Mouse (Mus musculus): ENCODE measurements around the gene Usp22.

Usp22 gene

DNA sequence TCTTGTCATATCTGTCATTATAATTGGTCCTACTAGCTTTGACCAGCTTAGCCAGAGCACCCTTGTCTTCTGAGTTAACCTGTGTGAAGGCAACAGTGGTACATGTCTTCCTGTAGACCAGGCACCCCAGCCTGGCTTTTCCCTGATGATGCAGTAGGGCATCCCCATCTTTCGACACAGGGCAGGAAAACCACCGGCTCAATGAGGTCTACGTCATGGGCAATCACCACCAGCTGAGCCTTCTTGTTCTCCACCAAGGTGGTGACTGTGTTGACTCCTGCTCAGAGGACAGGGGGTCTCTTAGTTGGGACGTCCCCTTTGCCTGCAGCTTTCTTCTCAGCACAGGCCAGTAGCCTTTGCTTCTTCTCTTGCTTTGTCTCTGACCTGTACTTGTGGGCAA, 44.2 kb downstream of the Usp22 start:
- ChIA-PET POLR2A (interaction anchor here in 2 of 4 experiments (0.6 to 2.1 kb wide), 6 partner anchors 10 to 45 kb away, joined by 3 to 7 read pairs (median 3); partner anchors contain the start of gene Usp22 (in 2 of the 2)), CTCF (interaction anchor here in 3 of 4 experiments (0.6 to 1.5 kb wide), 3 partner anchors 16 to 65 kb away, joined by 6 to 8 read pairs (median 6); no protein-coding TSS in a partner anchor)

DNA sequence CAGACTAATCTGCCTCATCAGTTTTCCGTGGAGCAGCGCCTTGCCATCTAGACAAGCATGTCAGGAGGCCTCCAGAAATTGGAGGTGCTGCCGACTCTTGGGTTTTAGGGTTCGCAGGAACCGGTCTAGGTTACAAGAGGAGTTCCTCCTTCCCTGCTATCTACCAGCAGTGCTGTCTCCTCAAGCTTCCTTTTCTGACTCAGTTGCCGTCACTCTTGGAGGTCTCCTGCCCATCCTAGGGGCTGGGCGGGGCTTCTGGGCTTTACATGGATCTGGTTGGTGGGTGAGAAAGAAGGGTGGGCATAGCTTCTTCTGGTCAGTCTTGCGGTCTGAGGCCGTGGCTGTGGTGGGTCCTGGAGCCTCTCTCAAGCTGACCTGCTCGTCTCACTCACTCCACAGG, 45.5 kb downstream of the Usp22 start:
- ChIA-PET CTCF (interaction anchor here (0.7 to 1.7 kb wide), 9 partner anchors 9 to 1188 kb away, joined by 3 to 10 read pairs (median 5); no protein-coding TSS in a partner anchor), POLR2A (interaction anchor here (0.6 to 2.1 kb wide), 9 partner anchors 9 to 809 kb away, joined by 3 to 7 read pairs (median 4); partner anchors contain the start of genes Usp22 (in 2 of the 4) and Shmt1 (in 1 of the 4))

DNA sequence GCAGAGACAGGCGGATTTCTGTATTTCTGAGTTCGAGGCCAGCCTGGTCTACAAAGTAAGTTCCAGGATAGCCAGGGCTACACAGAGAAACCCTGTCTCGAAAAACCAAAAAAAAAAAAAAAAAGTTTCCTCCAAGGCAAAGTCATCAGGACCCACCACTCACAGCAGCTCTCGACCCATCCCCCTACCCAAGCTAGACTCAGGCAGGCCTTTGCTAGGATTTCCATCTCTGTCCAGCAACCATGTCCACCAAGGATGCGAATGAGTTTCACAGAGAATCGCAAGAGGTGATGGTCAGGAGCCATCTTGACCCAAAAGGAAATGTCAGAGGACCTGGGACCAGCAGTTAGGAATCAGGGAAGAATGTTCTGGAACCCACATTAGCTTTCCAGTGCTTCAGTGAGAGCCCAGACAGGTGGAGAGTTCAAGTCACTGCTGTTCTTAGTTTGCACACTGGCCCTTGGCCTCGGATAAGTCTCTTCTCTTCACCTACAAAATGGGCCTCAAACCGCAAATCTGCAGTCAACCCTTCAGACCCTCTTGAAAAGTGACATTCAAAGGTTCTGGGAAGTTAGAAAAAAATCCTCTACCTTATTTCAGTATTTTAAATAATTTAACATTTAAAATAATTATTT, 47.3 kb downstream of the Usp22 start:
- ChIA-PET CTCF (interaction anchor here in 2 of 4 experiments (0.7 to 1.2 kb wide), 2 partner anchors 16 to 221 kb away, joined by 3 to 4 read pairs; no protein-coding TSS in a partner anchor), POLR2A (interaction anchor here in 2 of 4 experiments (0.6 to 1.1 kb wide), 3 partner anchors 26 to 683 kb away, joined by 3 to 5 read pairs (median 3); no protein-coding TSS in a partner anchor)

DNA sequence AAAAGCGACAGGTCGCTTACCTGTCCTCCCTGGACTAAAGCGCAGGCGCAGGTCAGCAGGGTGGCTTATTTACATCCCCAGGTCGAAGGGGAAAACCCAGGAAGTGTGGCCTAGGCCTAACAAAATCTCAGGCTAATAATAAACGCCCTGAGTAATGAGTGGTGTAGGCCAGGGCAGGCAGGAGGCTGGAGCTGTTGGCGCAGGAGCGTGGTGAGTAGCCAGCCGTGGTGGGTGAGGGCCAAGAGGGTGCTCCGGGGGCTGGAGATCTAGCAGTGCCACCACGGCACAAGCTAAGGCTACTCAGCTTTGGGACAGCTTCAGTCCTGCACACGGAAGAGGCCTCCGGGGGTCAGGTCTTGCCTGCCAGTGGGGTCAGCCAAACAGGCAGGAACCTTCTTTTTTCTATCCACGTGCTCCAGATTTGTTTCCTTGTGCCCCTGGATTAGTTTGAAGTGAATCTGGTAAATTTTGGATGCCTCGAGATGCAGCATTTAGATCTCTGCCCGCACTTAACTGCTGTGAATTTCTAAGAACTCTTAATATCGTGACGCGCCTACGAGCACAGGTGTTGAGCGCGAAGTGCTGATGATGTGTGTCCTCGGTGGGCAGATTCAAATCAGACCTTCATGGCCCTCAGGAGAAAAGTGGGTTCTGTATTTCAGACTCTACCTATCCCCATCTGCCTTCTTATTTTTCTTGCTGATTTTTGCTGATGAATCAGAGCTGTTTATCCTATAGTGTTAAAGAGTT, 48.1 kb downstream of the Usp22 start, which contains the start of gene Tnfrsf13b:
Tnfrsf13b (plus strand) TSS at position 150 of the 750 bp plus-strand sequence.
- ChIA-PET CTCF (interaction anchor here in 2 of 4 experiments (0.7 to 1.2 kb wide), 2 partner anchors 17 to 220 kb away, joined by 3 to 4 read pairs; no protein-coding TSS in a partner anchor), POLR2A (interaction anchor here in 2 of 4 experiments (0.6 to 1.0 kb wide), 3 partner anchors 10 to 684 kb away, joined by 3 to 5 read pairs (median 3); no protein-coding TSS in a partner anchor)

DNA sequence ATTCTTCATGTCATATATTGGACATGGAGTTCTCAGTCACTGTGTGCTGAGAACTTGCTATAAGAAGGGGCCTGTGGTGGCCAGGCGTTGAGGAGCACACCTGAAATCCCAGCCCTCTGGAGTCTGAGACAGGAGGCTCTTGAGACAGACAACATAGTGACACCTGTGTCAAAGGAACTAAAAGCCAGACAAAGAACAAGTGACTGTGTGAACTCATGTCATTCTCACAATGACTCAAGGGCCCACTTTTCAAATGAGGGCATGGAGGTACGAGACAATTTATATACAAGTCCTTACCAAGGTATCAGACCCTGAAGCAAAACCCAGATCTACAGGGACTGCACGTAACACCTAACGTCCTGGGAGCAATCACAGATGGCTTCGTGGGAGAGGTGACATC, 48.9 kb downstream of the Usp22 start:
- CTCF ChIA-PET, result no interaction called here
- POLR2A ChIA-PET, result interaction anchor here in 1 of 4 experiments (1.3 kb wide), 1 partner anchor 12 kb away, joined by 3 read pairs; no protein-coding TSS in a partner anchor

DNA sequence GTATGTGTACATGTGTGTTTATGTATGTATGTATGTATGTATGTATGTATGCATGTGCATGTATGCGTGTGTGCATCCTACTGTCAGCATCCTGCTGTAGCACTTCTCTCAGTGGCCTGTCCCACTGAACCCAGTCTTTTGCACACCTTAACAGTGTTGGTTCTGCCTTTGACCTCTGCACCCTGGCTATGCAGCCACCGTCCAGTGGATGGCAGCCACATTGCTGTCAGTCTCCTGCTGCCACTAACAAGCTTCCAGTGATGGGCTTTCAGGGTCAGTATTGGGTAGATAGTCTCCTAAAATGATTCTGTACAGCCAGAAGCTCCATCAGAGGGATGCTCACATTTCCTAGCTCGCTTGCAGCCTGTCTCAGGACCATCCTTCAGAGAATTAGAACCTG, 51.0 kb downstream of the Usp22 start:
- ChIA-PET CTCF (no interaction called here), POLR2A (interaction anchor here in 1 of 4 experiments (0.6 to 0.9 kb wide), 2 partner anchors 8 to 196 kb away, joined by 3 to 4 read pairs; no protein-coding TSS in a partner anchor)

DNA sequence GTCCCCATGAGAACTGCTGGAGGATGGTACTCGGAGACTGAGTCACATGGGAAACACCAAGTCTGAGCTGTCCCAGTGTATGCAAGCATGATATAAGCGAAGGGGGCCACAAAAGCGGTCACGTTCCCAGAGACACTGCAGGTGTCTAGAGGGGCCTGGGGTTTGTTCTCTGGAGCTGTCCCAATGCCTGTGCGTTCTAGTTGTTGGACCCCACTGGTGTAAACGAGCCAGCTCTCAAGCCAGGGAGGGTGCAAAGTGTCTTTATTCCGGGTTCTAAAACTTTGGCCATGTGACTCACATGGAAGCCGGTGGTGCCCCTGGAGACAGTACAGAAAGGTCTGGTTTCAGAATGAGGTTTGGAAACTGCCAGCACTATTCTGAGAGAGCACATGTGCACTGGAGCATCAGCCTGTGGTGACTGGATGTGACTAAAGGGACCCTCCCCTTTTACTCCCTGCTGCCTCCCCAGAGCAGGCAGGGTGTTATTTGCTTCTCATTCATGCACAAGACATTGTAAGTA, 52.0 kb downstream of the Usp22 start:
- CTCF ChIA-PET, result interaction anchor here in 3 of 4 experiments (0.5 to 1.0 kb wide), 3 partner anchors 15 to 497 kb away, joined by 3 to 4 read pairs (median 3); no protein-coding TSS in a partner anchor

DNA sequence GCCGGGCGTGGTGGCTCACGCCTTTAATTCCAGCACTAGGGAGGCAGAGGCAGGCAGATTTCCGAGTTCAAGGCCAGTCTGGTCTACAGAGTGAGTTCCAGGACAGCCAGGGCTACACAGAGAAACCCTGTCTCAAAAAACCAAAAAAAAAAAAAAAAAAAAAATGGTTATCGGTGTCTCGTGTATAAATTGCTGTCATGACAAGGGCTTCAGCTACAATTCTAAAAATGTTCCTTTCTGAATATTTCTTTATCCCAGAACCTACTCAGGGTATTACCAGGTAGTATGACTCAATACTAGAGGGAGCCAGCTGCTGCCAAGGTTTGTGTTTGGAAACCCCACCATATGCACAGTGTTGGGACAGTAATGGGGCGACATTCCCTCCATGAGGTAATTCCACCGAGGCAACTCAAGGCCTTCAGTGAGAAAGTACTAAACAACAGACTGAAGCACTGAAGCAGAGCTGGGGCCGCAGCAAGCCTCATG, 52.5 kb downstream of the Usp22 start:
- ChIA-PET CTCF (interaction anchor here in 3 of 4 experiments (0.7 to 1.0 kb wide), 3 partner anchors 15 to 24 kb away, joined by 3 to 4 read pairs (median 3); no protein-coding TSS in a partner anchor), POLR2A (interaction anchor here in 1 of 4 experiments (0.9 to 1.4 kb wide), 2 partner anchors 10 to 52 kb away, joined by 3 read pairs; partner anchors contain the start of gene Usp22)

More for the DNA sequence above, 52.0 kb downstream of the Usp22 start:
- POLR2A ChIA-PET, result interaction anchor here in 2 of 4 experiments (0.7 to 1.4 kb wide), 2 partner anchors 46 to 52 kb away, joined by 3 to 4 read pairs; partner anchors contain the start of gene Usp22 (in 1 of the 2)

DNA sequence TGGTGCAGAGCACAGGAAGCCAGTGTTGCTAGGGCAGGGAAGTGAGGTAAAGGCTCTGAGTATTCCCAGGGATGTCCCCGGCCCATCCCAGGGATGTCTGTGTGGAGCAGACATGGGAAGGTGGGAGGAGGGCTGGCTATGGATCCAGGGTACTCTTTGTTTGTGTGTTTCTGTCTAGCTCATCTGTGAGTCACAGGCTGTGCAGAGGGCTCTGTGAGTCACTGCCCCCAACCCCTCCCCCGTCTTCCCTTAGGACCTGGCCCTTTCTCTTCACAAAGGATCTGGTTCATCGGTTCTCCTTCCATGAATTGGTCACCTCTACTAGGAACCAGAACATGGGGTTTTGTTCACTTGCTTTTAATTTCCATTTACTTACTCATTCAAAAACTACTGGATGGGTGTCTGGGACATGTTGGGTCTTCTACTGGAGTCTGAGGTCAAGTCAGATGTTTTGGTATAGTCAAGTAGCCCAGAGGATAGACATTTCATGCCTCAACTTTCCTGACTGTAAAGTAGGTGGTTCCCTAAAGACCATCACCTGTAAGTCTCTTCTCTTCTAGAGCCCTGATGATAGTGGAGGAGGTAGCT, 54.8 kb downstream of the Usp22 start:
- ChIA-PET CTCF (interaction anchor here in 3 of 4 experiments (0.5 to 2.4 kb wide), 4 partner anchors 14 to 309 kb away, joined by 3 to 8 read pairs (median 5); partner anchors contain the start of gene Shmt1 (in 1 of the 3)), POLR2A (interaction anchor here in 2 of 4 experiments (0.8 to 1.5 kb wide), 2 partner anchors 9 to 10 kb away, joined by 3 to 4 read pairs; no protein-coding TSS in a partner anchor)

DNA sequence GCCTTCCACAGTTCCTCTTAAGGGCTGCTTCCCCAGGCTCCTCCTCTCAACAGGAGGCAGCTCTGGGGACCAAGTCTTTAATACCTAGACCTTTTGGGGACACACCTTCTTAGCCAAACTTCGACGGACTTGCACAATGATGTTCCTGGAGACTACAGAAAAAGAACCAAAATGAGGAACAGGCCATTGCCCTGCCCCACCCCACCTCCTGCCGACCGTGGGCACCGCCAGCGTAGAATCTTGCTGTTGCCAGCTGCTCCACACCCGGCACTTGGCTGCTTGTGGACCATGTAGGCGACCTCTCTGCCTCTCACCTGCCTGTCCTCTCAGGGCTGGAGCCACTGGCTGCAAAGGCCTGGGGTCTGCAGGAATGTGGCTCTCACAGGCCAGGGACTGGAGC, 58.6 kb downstream of the Usp22 start:
- CTCF ChIA-PET, result interaction anchor here in 3 of 4 experiments (0.9 to 2.6 kb wide), 4 partner anchors 10 to 30 kb away, joined by 3 to 13 read pairs (median 6); no protein-coding TSS in a partner anchor
- POLR2A ChIA-PET, result interaction anchor here (0.5 to 1.6 kb wide), 6 partner anchors 8 to 151 kb away, joined by 3 to 7 read pairs (median 3); partner anchors contain the start of genes Aldh3a2 (in 1 of the 4) and Usp22 (in 1 of the 4)

DNA sequence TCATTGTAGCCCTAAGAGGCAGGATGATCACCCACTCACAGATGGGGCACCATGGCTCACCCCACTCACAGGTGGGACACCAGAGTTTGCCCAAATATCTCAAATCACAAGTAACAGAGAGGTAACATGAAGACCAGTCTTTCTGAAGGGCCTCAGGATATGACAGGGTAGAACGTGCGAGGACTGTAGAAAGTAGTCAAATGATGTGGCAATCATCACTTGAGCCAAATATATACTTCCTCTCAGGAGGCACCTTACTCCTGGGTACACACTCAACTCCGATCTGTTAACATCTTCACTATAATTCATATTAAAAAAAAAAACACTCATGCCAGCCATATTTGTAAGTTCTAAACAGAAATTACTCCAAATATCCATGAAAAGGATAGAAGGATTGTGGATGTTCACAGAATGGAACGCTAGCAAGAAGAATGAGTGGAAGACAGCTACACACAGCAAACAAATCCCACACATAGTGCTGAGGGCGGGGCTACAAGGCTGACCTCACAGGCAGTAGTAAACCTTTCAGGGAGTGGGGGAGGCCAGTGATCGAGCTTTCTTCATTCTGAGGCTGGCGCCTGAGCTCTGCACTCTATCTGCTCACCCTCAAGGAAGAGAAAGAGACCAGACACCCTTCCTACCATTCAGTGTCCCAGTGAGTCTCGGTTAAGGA, 62.4 kb downstream of the Usp22 start:
- CTCF ChIA-PET, result interaction anchor here in 1 of 4 experiments (1.2 kb wide), 1 partner anchor 8 kb away, joined by 3 read pairs; no protein-coding TSS in a partner anchor
- POLR2A ChIA-PET, result interaction anchor here in 2 of 4 experiments (0.6 to 1.1 kb wide), 4 partner anchors 9 to 563 kb away, joined by 3 to 4 read pairs (median 3); no protein-coding TSS in a partner anchor

DNA sequence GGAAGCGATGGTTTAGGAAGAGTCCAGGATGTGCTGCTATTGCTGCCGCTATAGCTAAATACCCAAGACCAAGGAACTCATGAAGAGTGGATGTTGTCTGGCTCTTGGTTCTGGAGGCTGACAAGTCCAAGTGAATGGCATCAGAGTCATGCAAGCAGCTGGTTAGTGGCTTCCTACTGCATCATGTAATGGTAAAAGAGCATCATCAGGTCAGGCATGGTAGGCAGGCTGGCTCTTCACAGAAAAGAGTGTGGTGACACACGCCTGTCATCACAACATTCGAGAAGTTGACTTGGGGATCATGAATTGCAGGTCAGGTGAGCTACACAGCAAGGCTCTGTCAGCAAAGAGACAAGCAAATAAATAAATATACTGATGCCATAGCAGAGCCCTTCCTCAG, 63.4 kb downstream of the Usp22 start:
- CTCF ChIA-PET, result no interaction called here
- POLR2A ChIA-PET, result no interaction called here

DNA sequence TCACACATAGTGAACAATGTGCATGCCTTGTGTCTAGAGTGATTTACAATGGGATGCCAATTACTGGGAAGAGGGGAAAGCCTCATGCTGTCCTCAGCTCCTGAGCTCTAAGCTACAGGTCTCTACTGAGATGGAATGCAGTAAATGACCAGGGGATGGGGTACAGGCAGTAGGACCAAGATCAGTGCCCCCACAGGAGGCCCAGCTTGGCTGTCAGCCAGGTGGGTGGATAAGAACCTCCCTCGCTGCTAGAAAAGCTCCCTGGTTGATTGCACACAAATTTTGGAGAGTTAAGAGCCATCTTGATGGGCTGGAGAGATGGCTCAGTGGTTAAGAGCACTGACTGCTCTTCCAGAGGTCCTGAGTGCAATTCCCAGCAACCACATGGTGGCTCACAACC, 63.9 kb downstream of the Usp22 start:
- CTCF ChIA-PET, result interaction anchor here in 2 of 4 experiments (0.6 to 1.4 kb wide), 3 partner anchors 36 to 277 kb away, joined by 3 to 4 read pairs (median 3); no protein-coding TSS in a partner anchor

DNA sequence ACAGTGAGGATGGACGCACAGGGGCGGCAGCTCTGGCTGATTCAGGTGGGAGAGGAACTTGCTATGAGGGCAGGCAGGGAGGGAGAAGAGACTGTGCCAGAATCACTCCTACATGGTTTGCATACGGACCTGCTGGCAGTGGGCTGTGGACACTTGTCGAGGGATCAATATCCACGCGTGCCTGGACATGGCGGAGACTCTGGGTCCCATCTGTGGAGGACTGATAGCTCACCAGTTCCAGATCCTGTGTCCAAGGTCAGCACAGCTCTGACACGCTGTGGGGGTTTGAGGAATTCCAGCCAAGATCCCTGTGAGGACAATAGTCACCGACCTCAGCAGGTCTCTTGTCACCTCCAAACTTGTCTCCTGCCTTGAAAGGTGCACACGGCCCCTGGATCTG, 64.7 kb downstream of the Usp22 start:
- ChIA-PET CTCF (interaction anchor here in 2 of 4 experiments (1.0 to 1.4 kb wide), 3 partner anchors 36 to 564 kb away, joined by 3 to 5 read pairs (median 3); no protein-coding TSS in a partner anchor), POLR2A (interaction anchor here in 2 of 4 experiments (1.0 to 1.2 kb wide), 3 partner anchors 20 to 65 kb away, joined by 3 to 4 read pairs (median 4); partner anchors contain the start of gene Usp22 (in 2 of the 2))

More for the DNA sequence above, 63.9 kb downstream of the Usp22 start:
- POLR2A ChIA-PET, result interaction anchor here in 2 of 4 experiments (1.0 to 1.2 kb wide), 2 partner anchors 64 kb away, joined by 4 read pairs; partner anchors contain the start of gene Usp22 (in 2 of the 2)

DNA sequence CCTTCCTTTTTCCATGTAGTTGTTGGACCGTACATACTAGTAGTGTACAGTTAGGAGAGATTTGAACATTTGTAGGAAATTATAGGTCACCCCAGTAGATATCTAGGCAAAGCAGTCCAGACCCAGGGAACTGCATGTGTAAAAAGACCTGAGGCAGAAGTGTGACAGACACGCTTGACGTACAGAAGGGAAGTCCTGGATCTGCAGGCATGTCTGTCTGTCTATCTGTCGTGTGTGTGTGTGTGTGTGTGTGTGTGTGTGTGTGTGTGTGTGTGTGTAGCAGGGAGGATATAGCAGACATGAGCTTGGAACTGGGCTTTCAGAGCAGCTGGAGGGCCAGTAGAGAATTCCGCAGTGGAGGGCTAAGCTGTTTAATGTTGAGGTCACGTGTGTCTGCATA, 65.1 kb downstream of the Usp22 start:
- CTCF ChIA-PET, result interaction anchor here in 2 of 4 experiments (1.1 to 1.4 kb wide), 2 partner anchors 278 to 564 kb away, joined by 3 to 5 read pairs; no protein-coding TSS in a partner anchor
- POLR2A ChIA-PET, result interaction anchor here in 2 of 4 experiments (1.0 to 1.2 kb wide), 2 partner anchors 20 to 65 kb away, joined by 3 to 4 read pairs; partner anchors contain the start of gene Usp22 (in 1 of the 2)

DNA sequence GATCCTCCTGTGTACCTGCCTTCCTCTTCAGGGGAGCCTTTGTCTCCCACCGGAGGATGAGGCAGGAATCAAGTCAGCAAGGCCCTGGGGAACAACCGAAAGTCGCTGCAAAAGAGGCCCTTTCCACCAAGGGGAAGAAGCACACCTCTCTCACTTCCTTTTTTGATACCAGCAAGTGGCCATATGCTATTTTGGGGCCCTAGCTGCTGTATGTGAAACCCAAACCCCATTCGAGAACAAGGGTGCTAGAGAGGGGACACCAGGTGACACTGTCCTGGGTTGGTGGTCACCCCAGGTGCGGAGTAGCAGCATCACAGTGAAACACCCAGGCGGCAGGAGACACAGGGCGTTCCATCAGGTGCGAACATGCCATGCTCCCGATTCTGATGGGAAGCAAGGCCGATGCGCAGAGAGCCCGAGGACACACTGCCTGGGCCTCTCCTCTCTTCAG, 65.9 kb downstream of the Usp22 start:
- POLR2A ChIA-PET, result no interaction called here
- CTCF ChIA-PET, result no interaction called here

Data from embryonic stem cell, embryonic (primary cell).